Mouse (Mus musculus) forebrain, postnatal 0 days (tissue): ENCODE measurements around the gene Kif20b. TPM values are rescaled to one million over a fixed set of nuclear protein-coding genes. Genes with fewer than 3 reads are reported as not detected.

Source experiments
- ATAC-seq: fragments of 200-750 bp; cut with Nextera tagmentation; 2 replicates; pipeline ENCODE4 v1.8.0; 2017; ENCODE audit warnings: mild to moderate bottlenecking, moderate library complexity
- DNase-seq: peaks from one replicate; pipeline ENCODE4 v3.0.0-alpha.2; 2015
- H3K27ac ChIP-seq: fragments of 300-500 bp; sonication (generic); 2 replicates; pipeline ENCODE4 v1.5.1; 2014; ENCODE audit warnings: low read depth, mild to moderate bottlenecking, antibody characterized with exemption, low read length, moderate library complexity, mixed read lengths
- H3K27me3 ChIP-seq: fragments of 300-500 bp; sonication (generic); 2 replicates; pipeline ENCODE4 v1.6.1; 2014; ENCODE audit warnings: mild to moderate bottlenecking, low read length, mixed read lengths; ENCODE audit not compliant: insufficient read depth
- H3K36me3 ChIP-seq: fragments of 300-500 bp; sonication (generic); 2 replicates; pipeline ENCODE4 v1.6.1; 2014; ENCODE audit warnings: mild to moderate bottlenecking, moderate library complexity; ENCODE audit not compliant: insufficient read depth
- H3K4me1 ChIP-seq: fragments of 300-500 bp; sonication (generic); 2 replicates; pipeline ENCODE4 v1.6.1; 2014; ENCODE audit warnings: antibody characterized with exemption; ENCODE audit not compliant: insufficient read depth
- H3K4me2 ChIP-seq: fragments of 300-500 bp; sonication (generic); 2 replicates; pipeline ENCODE4 v1.6.1; 2014; ENCODE audit warnings: low read depth, mild to moderate bottlenecking, moderate library complexity
- H3K4me3 ChIP-seq: fragments of 300-500 bp; sonication (generic); 2 replicates; pipeline ENCODE4 v1.5.1; 2014; ENCODE audit warnings: low read depth, low read length, mixed read lengths
- H3K9ac ChIP-seq: fragments of 300-500 bp; sonication (generic); 2 replicates; pipeline ENCODE4 v1.6.1; 2014; ENCODE audit warnings: mild to moderate bottlenecking
- H3K9me3 ChIP-seq: fragments of 300-500 bp; sonication (generic); 2 replicates; pipeline ENCODE4 v1.6.1; 2016; ENCODE audit warnings: low read length
- CTCF ChIP-seq: sonication (generic); IDR thresholded peaks from 2 replicates; pipeline ENCODE4 v1.5.1; 2016; ENCODE audit warnings: antibody characterized with exemption, control low read depth, low read depth
- WGBS: fragments of 180-500 bp; shearing (Covaris S2); extraction: QIAGEN DNeasy Blood & Tissue Kit; methylation state at CpG from one replicate; pipeline ENCODE4 v1.1.7; 2014; 5-methylcytosine and 5-hydroxymethylcytosine counted together
- polyA plus RNA-seq: library from polyadenylated mRNA; unstranded; fragments of >200 nt; fragmentation: Nextera tagmentation; extraction: Ambion mirVana; gene quantifications from 2 replicates; pipeline ENCODE4 v1.2.1, GENCODE M21; 2015
- total RNA-seq: library from RNA; depleted of rRNA; stranded (reverse); fragments of >200 nt; gene quantifications from 2 replicates; pipeline ENCODE4 v1.2.3, GENCODE M21; 2014

Kif20b gene
- total and polyA plus RNA-seq, 2 experiments from 2014 or later = 4.5 to 4.7 TPM

DNA sequence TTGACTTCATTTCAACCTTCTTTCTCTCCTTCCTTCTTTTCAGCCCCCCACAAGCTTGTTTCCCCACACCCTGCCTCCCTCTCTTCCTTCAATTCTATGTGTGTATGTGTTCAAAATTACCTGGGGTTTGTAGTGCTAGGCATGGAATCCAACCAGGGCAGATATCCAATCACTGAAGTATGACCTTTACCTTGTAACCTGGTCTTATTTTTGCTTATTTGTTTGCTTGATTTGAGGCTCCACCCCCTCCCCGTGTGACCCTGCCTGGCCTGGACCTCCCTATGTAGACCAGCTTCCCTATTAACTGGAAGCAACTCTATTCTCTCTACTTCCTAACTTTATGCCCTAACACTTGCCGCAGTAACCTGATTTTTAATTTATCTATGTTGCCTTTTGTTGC lies 39.7 kb upstream of the Kif20b start:
- WGBS = 87% methylated on average over 2 of the region's 2 CpGs
- Histone ChIP-seq H3K9me3 (no peaks in the 10 kb centered on the region), H3K4me1 (no peaks in the 10 kb centered on the region), H3K4me2 (no peak overlapping the region), H3K27ac (no peak overlapping the region), H3K36me3 (no peaks in the 10 kb centered on the region), H3K27me3 (no peaks in the 10 kb centered on the region), H3K9ac (no peak overlapping the region), H3K4me3 (no peak overlapping the region)
- no peak for TF ChIP-seq CTCF
- ATAC-seq (no peak), DNase-seq (no peak)

DNA sequence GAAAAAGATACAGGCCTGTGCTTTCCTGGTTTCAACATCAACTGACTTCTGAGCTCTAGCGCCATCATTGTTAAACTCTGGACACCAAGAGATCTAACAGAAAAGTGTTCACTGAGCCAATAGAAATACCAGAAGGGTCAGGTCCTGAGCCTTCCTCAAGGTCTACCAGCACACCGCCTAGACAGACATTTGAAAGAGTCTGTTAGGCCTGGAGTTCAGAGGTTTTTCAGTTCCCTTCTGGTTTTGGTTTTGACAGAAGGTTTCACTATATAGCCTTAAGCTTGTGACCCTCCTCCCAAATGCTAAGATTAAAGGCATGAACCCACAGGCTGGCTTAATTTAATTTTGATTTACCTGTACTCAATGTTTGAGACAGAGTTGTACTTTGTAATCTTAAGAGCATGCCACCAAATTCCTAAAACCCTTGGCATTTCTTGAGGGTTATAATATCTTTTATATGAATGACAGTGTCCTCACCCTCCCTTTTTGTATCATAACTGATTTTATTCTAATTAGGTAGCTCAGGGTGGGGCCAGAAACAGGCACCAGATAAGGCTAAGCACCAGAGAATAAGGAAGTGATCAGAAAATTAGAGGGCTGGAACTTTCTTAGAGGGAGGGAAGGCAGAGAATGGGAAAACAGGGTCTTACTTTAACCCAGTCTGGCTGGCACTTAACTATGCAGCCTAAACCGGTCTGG lies 38.5 kb upstream of the Kif20b start:
- no peaks in the 10 kb centered on the region for H3K4me1 ChIP-seq
- no peaks in the 10 kb centered on the region for H3K27me3 ChIP-seq
- H3K9ac ChIP-seq = no peak overlapping the region
- DNase-seq (no peak), ATAC-seq (no peak)
- no peak overlapping the region for H3K27ac ChIP-seq
- 93% methylated on average over 3 of the region's 3 CpGs for WGBS
- H3K4me2 ChIP-seq = no peak overlapping the region
- no peaks in the 10 kb centered on the region for H3K36me3 ChIP-seq
- no peaks in the 10 kb centered on the region for H3K9me3 ChIP-seq
- TF ChIP-seq CTCF = no peak
- no peak overlapping the region for H3K4me3 ChIP-seq

DNA sequence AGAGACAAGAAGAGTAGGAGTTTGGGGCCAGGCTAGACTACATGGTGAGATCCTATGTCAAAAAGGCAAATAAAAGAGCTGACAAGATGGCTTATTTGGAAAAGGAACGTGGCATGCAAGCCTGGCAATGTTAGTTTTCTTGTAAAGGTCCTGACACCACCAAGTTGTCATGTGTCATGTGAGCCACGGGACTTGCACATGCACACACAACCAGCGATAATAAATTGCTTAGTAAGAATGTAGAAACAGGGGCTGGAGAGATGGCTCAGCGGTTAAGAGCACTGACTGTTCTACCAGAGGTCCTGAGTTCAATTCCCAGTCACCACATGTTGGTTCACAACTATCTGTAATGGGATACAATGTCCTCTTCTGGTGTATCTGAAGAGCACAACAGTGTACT lies 35.8 kb upstream of the Kif20b start:
- DNase-seq (no peak), ATAC-seq (no peak)
- WGBS = 88% methylated on average over 4 of the region's 4 CpGs
- no peaks in the 10 kb centered on the region for H3K27me3 ChIP-seq
- no peak overlapping the region for H3K9ac ChIP-seq
- no peak for TF ChIP-seq CTCF
- H3K9me3 ChIP-seq = no peaks in the 10 kb centered on the region
- H3K4me1 ChIP-seq = no peaks in the 10 kb centered on the region
- no peak overlapping the region for H3K4me3 ChIP-seq
- H3K27ac ChIP-seq = no peak overlapping the region
- no peak overlapping the region for H3K4me2 ChIP-seq
- H3K36me3 ChIP-seq = no peaks in the 10 kb centered on the region

DNA sequence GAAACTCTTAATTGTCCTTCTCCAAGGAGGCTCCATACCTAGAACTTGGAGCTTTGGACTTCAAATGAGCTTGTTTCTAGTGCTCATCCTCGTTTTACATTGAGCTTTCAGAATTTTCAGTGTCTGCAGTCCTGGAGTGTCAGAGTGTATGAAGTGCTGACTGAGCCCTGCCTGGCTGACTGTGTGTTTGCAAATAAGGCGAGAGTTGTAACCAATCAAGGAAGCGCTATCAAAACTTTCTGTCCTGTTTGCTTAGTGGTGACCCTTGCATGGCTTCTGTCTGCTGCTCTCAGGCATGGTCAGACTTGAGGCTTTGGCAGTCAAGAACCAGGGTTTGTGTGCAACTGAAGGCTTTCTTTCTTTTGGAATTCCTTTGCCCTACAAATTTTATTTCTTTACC lies 31.2 kb upstream of the Kif20b start:
- DNase-seq (no peak), ATAC-seq (no peak)
- Histone ChIP-seq H3K27ac (no peak overlapping the region), H3K4me1 (no peaks in the 10 kb centered on the region), H3K9me3 (no peaks in the 10 kb centered on the region), H3K4me3 (no peak overlapping the region), H3K27me3 (no peaks in the 10 kb centered on the region), H3K9ac (no peak overlapping the region), H3K36me3 (no peaks in the 10 kb centered on the region), H3K4me2 (no peak overlapping the region)
- WGBS = 77% methylated on average over 3 of the region's 3 CpGs
- TF ChIP-seq CTCF = no peak

DNA sequence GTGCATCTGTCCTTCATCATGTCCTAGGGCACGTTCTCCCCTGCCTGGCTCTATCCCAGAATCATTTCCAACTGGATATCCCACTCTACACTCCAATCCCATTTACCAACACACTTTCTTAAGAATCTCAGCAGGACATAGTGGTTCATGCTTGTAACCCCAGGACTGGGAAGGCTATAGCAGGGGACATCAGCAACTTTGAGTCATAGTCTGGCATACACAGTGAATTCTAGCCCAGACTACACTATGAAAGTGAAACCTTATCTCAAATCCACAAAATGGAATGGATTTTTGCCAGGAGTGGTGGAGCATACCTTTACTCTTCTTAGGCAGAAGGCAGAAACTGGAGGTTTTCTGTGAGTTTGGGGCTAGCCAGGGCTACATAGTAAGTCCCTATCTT lies 30.6 kb upstream of the Kif20b start:
- 77% methylated on average over 1 of the region's 1 CpGs for WGBS
- DNase-seq = no peak
- ATAC-seq = no peak
- H3K36me3 ChIP-seq = no peaks in the 10 kb centered on the region
- H3K4me3 ChIP-seq = no peak overlapping the region
- H3K27ac ChIP-seq = no peak overlapping the region
- H3K27me3 ChIP-seq = no peaks in the 10 kb centered on the region
- no peak for TF ChIP-seq CTCF
- H3K9me3 ChIP-seq = no peaks in the 10 kb centered on the region
- no peak overlapping the region for H3K4me2 ChIP-seq
- H3K4me1 ChIP-seq = no peaks in the 10 kb centered on the region
- H3K9ac ChIP-seq = no peak overlapping the region

DNA sequence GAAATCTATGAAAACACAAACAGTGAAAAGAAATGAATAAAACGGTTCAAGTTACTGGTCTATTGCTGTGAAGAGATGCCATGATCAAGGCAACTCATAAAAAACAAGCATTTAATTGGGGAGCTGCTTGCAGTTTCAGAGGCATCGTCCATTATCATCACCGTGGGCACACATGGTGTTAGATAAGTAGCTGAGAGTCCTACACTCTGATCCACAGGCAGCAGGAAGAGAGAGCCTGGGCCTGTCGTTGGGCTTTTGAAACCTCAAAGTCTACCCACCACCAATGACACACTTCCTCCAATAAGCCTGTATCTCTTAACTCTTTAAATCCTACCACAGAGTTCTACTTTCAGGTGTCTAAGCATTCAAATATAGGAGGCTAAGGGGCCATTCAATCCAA lies 27.1 kb upstream of the Kif20b start:
- Histone ChIP-seq H3K4me3 (no peak overlapping the region), H3K9me3 (no peaks in the 10 kb centered on the region), H3K27me3 (no peaks in the 10 kb centered on the region), H3K4me1 (no peaks in the 10 kb centered on the region), H3K36me3 (no peaks in the 10 kb centered on the region), H3K4me2 (no peak overlapping the region), H3K9ac (no peak overlapping the region), H3K27ac (no peak overlapping the region)
- ATAC-seq = no peak
- WGBS = 88% methylated on average over 4 of the region's 4 CpGs
- no peak for TF ChIP-seq CTCF
- DNase-seq = no peak

DNA sequence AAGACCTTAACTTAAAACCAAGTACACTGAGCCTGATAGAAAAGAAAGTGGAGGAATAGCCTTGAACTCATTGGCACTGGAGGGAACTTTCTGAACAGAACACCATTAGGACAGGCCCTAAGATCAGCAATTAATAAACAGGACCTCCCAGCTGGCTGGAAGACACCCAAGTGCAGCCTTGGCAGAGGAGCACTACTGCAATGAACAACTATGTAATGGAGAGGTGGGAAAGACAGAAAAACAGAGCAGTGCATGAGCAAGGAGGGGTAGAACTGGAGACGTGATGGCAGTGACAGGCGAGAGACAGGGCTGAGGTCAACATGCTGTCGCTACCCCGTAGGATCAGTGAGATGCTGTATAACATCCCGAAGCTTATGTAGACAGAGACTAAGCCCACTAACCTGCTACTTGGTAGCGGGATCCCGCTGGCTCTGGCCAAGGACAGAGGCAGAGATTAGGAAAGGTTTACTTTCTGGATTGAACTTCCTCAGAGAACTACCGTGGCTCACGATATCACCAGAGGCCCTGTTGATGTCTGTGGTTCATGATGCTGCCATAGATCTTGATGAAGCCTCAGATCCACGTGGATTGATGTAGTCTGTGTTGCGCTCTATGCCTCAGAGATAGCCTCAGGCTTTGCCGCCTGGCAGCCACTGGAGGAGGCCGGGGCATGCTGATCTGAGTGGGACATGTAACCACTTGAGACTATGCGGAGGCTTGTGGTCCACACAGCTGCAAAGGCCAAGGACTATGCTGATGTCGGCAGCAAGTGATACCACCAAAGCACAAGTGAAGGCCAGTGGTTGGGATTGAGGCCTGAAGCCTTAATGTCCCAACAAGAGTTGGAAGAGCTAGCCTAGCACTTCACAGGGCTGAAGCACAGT lies 24.8 kb upstream of the Kif20b start:
- H3K27ac ChIP-seq = no peak overlapping the region
- no peaks in the 10 kb centered on the region for H3K27me3 ChIP-seq
- DNase-seq (no peak), ATAC-seq (no peak)
- TF ChIP-seq CTCF = no peak
- H3K36me3 ChIP-seq = no peaks in the 10 kb centered on the region
- no peaks in the 10 kb centered on the region for H3K4me1 ChIP-seq
- 92% methylated on average over 15 of the region's 15 CpGs for WGBS
- H3K9me3 ChIP-seq = no peaks in the 10 kb centered on the region
- no peak overlapping the region for H3K4me3 ChIP-seq
- H3K4me2 ChIP-seq = no peak overlapping the region
- no peak overlapping the region for H3K9ac ChIP-seq
